Mouse (Mus musculus): Measurements from ENCODE around the gene Olfr649.

The Olfr649 gene

GRCm38 (mm10) chr7:104195885-104196284 lies at the start of gene Olfr649:
TSS of gene Olfr649 (minus strand) at chr7:104195985.
- no peak for DNase-seq

- DNase-seq, result peak; percentile 17 to 48
These were observed 48.7 kb upstream of the Olfr649 start, which contains the start of gene Trim34a for GRCm38 (mm10) chr7:104244287-104245181. TSS of gene Trim34a (plus strand) at chr7:104244457.

- no peak for DNase-seq
These were observed 47.8 kb upstream of the Olfr649 start for GRCm38 (mm10) chr7:104243616-104244015.

GRCm38 (mm10) chr7:104240857-104241256 lies 45.1 kb upstream of the Olfr649 start:
- no peak for DNase-seq

GRCm38 (mm10) chr7:104231203-104231602 lies 35.4 kb upstream of the Olfr649 start:
- no peak for DNase-seq

GRCm38 (mm10) chr7:104218701-104219569 lies 23.1 kb upstream of the Olfr649 start, which contains the start of gene Trim6:
TSS of gene Trim6 (plus strand) at chr7:104218793.
- peak in 1 of 2 experiments; percentile 16 for DNase-seq

GRCm38 (mm10) chr7:104217881-104218280 lies 22.1 kb upstream of the Olfr649 start:
- DNase-seq, result no peak

GRCm38 (mm10) chr7:104216011-104216535 lies 20.3 kb upstream of the Olfr649 start:
- DNase-seq, result no peak

- no peak for DNase-seq
These were observed 10.4 kb upstream of the Olfr649 start for GRCm38 (mm10) chr7:104206197-104206596.

GRCm38 (mm10) chr7:104199822-104200221 lies 4.0 kb upstream of the Olfr649 start:
- peak; percentile 29 to 41 for DNase-seq

- DNase-seq, result no peak
These were observed 4.5 kb downstream of the Olfr649 start for GRCm38 (mm10) chr7:104191275-104191674.

GRCm38 (mm10) chr7:104183292-104183691 lies 12.5 kb downstream of the Olfr649 start, which contains the start of gene Olfr648:
TSS of gene Olfr648 (minus strand) at chr7:104183392.
- DNase-seq, result no peak

GRCm38 (mm10) chr7:104179074-104179473 lies 16.7 kb downstream of the Olfr649 start:
- DNase-seq, result no peak

GRCm38 (mm10) chr7:104178422-104179054 lies 17.2 kb downstream of the Olfr649 start:
- DNase-seq, result no peak

GRCm38 (mm10) chr7:104175085-104175484 lies 20.7 kb downstream of the Olfr649 start:
- DNase-seq, result no peak

GRCm38 (mm10) chr7:104169634-104170204 lies 26.1 kb downstream of the Olfr649 start:
- DNase-seq, result peak in 1 of 2 experiments; percentile 9

GRCm38 (mm10) chr7:104167105-104167504 lies 28.7 kb downstream of the Olfr649 start:
- DNase-seq, result no peak

- no peak for DNase-seq
These were observed 45.3 kb downstream of the Olfr649 start, which contains the start of gene Ubqlnl for GRCm38 (mm10) chr7:104150456-104150855. TSS of gene Ubqlnl (minus strand) at chr7:104150556.

GRCm38 (mm10) chr7:104143179-104143578 lies 52.6 kb downstream of the Olfr649 start, which contains the start of gene Ubqln3:
TSS of gene Ubqln3 (minus strand) at chr7:104143279.
- DNase-seq, result no peak
